Mouse (Mus musculus) intestine, embryonic 15.5 days (tissue): ENCODE measurements around the gene Cd72. TPM values are rescaled to one million over a fixed set of nuclear protein-coding genes. Genes with fewer than 3 reads are reported as not detected.

Experiments
- ATAC-seq: fragments of 200-750 bp; cut with Nextera tagmentation; 2 replicates; pipeline ENCODE4 v1.8.0; 2017; ENCODE audit warnings: moderate TSS enrichment, moderate library complexity
- H3K27ac ChIP-seq: fragments of 300-500 bp; sonication (generic); 2 replicates; pipeline ENCODE4 v1.5.1; 2015; ENCODE audit warnings: mild to moderate bottlenecking, inconsistent platforms
- H3K27me3 ChIP-seq: fragments of 300-500 bp; sonication (generic); replicated peaks from 2 replicates; pipeline ENCODE4 v1.6.1; 2015; ENCODE audit warnings: inconsistent platforms
- H3K36me3 ChIP-seq: fragments of 300-500 bp; sonication (generic); 2 replicates; pipeline ENCODE4 v1.6.1; 2015; ENCODE audit warnings: inconsistent platforms
- H3K4me1 ChIP-seq: fragments of 300-500 bp; sonication (generic); replicated peaks from 2 replicates; pipeline ENCODE4 v1.6.1; 2015; ENCODE audit warnings: inconsistent platforms
- H3K4me2 ChIP-seq: fragments of 300-500 bp; sonication (generic); replicated peaks from 2 replicates; pipeline ENCODE4 v1.6.1; 2015; ENCODE audit warnings: mild to moderate bottlenecking, inconsistent platforms
- H3K4me3 ChIP-seq: fragments of 300-500 bp; sonication (generic); replicated peaks from 2 replicates; pipeline ENCODE4 v1.5.1; 2015; ENCODE audit warnings: inconsistent platforms
- H3K9ac ChIP-seq: fragments of 300-500 bp; sonication (generic); 2 replicates; pipeline ENCODE4 v1.6.1; 2015; ENCODE audit warnings: inconsistent platforms
- H3K9me3 ChIP-seq: fragments of 300-500 bp; sonication (generic); 2 replicates; pipeline ENCODE4 v1.6.1; 2016; ENCODE audit warnings: inconsistent platforms
- WGBS: fragments of 180-500 bp; shearing (Covaris S2); methylation state at CpG from one replicate; pipeline ENCODE4 v1.1.7; 2015; 5-methylcytosine and 5-hydroxymethylcytosine counted together
- polyA plus RNA-seq: library from polyadenylated mRNA; unstranded; fragments of >200 nt; fragmentation: Nextera tagmentation; extraction: Ambion mirVana; gene quantifications from 2 replicates; pipeline ENCODE4 v1.2.1, GENCODE M21; 2015

Gene Cd72
- polyA plus RNA-seq, 1 experiment from 2014 or later, result 2.9 TPM

GRCm38 (mm10) chr4:43423267-43423934, 31.0 kb downstream of the Cd72 start:
- WGBS, result 88% methylated on average over 20 of the region's 20 CpGs
- no peak for ATAC-seq
- H3K4me3 ChIP-seq, result no peak overlapping the region
- peaks cover 44% of the 10 kb centered on the region for H3K36me3 ChIP-seq
- no peak overlapping the region for H3K4me2 ChIP-seq
- peaks cover 16% of the 10 kb centered on the region; the same call in 1 of the 2 replicates for H3K27me3 ChIP-seq
- no peak overlapping the region for H3K9ac ChIP-seq
- H3K9me3 ChIP-seq, result no peaks in the 10 kb centered on the region
- no peak overlapping the region for H3K27ac ChIP-seq
- peaks cover 18% of the 10 kb centered on the region for H3K4me1 ChIP-seq

DNA sequence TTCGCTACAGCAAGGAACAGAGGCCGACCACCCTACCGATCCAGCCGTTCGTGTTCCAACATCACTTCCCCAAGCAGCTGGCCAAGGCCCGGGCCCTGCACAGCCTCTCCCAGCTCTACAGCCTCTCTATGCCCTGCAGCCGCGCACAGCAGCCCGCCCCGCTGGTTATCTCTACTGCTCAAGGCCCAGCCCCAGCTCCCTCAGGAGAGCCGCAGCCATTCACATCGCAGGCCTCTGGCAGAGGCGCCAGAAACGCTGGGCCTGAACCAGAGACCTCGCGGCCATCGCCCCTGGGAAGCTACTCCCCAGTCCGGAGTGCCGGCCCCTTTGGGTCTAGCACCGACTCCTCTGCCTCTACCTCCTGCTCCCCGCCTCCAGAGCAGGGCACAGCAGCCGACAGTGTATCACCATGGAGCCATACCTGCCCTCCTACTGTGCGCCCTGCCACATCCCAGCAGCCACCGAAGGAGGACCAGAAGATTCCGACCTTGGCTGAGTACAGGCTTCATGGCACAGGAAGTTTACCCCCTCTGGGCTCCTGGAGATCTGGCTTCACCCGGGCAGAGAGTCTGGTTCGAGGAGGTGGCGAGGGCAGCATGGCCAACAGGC, 32.7 kb downstream of the Cd72 start:
- peaks cover 5% of the 10 kb centered on the region; the same call in 1 of the 2 replicates for H3K27me3 ChIP-seq
- H3K4me1 ChIP-seq, result peaks cover 18% of the 10 kb centered on the region; the same call in 1 of the 2 replicates
- H3K36me3 ChIP-seq, result peaks cover 47% of the 10 kb centered on the region
- WGBS, result 78% methylated on average over 28 of the region's 28 CpGs
- no peak overlapping the region for H3K4me3 ChIP-seq
- H3K9me3 ChIP-seq, result no peaks in the 10 kb centered on the region
- H3K9ac ChIP-seq, result no peak overlapping the region
- no peak overlapping the region for H3K27ac ChIP-seq
- H3K4me2 ChIP-seq, result no peak overlapping the region
- ATAC-seq, result no peak

DNA sequence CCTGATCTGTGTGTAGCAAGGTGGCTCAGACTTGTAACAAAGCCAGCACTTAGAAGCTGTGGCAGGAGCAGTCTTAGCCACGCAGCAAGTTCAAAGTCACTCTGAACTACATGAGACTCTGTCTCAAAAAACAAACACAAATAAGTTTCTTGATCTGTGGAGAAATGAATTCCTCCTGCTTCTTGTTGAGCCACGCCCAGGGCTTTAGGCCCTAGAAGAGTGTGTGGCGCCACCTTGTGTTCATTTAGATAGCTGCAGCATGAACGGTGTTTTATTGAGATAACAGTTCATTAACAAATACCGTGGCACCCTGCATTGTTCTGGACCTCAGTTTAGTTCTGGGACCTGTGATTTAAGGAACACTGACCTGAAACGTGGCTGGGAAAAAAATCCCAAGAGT, 34.1 kb downstream of the Cd72 start:
- 4% methylated on average over 6 of the region's 6 CpGs for WGBS

GRCm38 (mm10) chr4:43419801-43420281, 34.6 kb downstream of the Cd72 start:
- WGBS, result 67% methylated on average over 9 of the region's 9 CpGs

More for the DNA sequence above, 34.1 kb downstream of the Cd72 start:
- H3K4me2 ChIP-seq, result no peak overlapping the region
- H3K36me3 ChIP-seq, result peaks cover 52% of the 10 kb centered on the region
- no peak overlapping the region for H3K4me3 ChIP-seq
- H3K27me3 ChIP-seq, result no peaks in the 10 kb centered on the region; the same call in 1 of the 2 replicates
- H3K9ac ChIP-seq, result no peak overlapping the region
- peak; percentile 51 for ATAC-seq
- 0 out of 2 replicates have a peak, but pooled peaks cover 13% of the 10 kb centered on the region for H3K4me1 ChIP-seq
- no peaks in the 10 kb centered on the region for H3K9me3 ChIP-seq
- 0 out of 2 replicates have a peak overlapping the region, but pooled peaks have one; percentile 1 for H3K27ac ChIP-seq

DNA sequence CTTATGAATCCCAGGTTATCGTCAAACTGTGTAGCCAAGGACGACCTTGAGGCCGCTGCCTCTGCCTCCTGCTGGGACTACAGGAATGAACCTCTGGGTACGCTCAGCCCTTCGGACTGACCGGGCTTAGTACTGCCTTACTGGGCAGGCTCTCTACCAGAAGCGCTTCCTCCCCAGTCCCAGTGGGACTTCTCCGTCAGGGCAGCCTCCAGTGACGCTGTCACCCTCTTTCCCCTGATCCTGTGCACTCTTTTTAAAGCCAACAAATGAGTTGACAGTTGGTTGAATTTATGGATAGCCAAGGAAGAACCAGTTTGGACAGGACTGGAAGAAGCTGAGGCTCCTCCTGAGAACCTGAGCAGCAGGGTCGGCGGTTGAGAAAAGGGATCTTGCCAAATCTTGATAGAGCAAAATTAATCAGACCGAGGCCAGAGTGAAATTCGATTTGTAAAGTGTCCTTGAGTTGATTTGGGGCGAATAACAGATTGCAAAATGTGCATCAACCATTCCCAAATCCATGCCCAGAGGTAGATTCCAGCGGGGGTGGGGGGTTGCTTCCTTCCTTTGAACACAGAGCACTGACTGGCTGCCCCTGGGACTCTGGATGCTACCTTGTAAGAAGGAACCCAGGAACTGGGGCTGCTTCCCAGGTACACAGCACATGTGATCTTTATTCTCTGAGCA, 35.3 kb downstream of the Cd72 start:
- Histone ChIP-seq H3K27me3 (no peaks in the 10 kb centered on the region), H3K9ac (no peak overlapping the region), H3K9me3 (no peaks in the 10 kb centered on the region), H3K36me3 (peaks cover 48% of the 10 kb centered on the region), H3K4me2 (no peak overlapping the region), H3K4me3 (no peak overlapping the region), H3K4me1 (0 out of 2 replicates have a peak, but pooled peaks cover 13% of the 10 kb centered on the region), H3K27ac (no peak overlapping the region)
- WGBS, result 61% methylated on average over 15 of the region's 15 CpGs
- no peak for ATAC-seq

More at GRCm38 (mm10) chr4:43419801-43420281, 34.6 kb downstream of the Cd72 start:
- Histone ChIP-seq H3K9me3 (no peaks in the 10 kb centered on the region), H3K9ac (no peak overlapping the region), H3K27me3 (no peaks in the 10 kb centered on the region), H3K36me3 (peaks cover 53% of the 10 kb centered on the region), H3K4me3 (no peak overlapping the region), H3K27ac (0 out of 2 replicates have a peak overlapping the region, but pooled peaks have one; percentile 1), H3K4me2 (no peak overlapping the region), H3K4me1 (0 out of 2 replicates have a peak, but pooled peaks cover 13% of the 10 kb centered on the region)
- ATAC-seq, result peak; percentile 9; the same call in 1 of the 2 replicates

GRCm38 (mm10) chr4:43418450-43418849, 36.0 kb downstream of the Cd72 start:
- H3K9me3 ChIP-seq, result no peaks in the 10 kb centered on the region
- H3K27ac ChIP-seq, result no peak overlapping the region
- H3K4me2 ChIP-seq, result no peak overlapping the region
- H3K36me3 ChIP-seq, result peaks cover 42% of the 10 kb centered on the region
- H3K4me3 ChIP-seq, result no peak overlapping the region
- no peaks in the 10 kb centered on the region for H3K27me3 ChIP-seq
- 80% methylated on average over 4 of the region's 4 CpGs for WGBS
- ATAC-seq, result no peak
- H3K4me1 ChIP-seq, result 0 out of 2 replicates have a peak, but pooled peaks cover 13% of the 10 kb centered on the region
- H3K9ac ChIP-seq, result no peak overlapping the region

DNA sequence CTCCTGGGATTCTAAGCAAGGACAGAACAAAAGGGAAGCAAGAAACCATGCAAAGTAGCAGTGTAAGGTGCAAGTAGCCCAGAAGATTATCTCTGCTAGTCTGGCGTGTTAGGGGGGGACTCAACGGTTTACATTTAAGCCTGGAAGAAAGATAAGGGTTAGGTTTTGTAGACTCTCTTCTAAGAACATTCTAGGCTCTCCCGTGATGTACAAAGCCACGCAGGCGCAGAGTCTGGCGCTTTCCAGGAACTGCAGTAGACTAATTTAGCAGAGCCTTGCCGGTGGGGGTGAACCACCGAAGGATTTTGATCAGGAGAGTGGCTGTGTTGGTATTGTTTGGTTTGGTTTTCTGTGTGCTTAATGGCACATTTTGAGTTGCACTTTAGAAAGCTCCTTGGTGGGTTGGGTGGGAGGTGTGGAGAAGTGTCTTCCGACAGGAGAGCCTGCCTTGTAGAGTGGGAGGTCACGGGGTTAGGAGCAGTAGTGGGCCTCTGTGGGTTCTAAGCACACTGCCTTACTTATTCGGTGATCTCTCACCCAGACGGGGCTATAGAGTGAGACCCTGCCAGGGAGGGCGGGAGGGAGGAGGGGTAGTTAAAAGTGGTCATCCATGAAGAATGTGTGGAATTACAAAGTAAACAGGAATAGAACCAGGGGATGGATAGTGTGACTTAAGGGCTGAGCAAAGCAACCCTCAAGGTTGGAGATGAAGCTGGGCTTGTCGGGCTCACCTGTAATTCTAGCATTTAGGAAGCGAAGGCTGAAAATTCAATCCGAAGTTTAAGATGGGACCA, 37.0 kb downstream of the Cd72 start:
- ATAC-seq, result no peak
- Histone ChIP-seq H3K9ac (no peak overlapping the region), H3K9me3 (no peaks in the 10 kb centered on the region), H3K4me1 (0 out of 2 replicates have a peak, but pooled peaks cover 13% of the 10 kb centered on the region), H3K36me3 (peaks cover 33% of the 10 kb centered on the region), H3K4me2 (no peak overlapping the region), H3K27ac (no peak overlapping the region), H3K27me3 (no peaks in the 10 kb centered on the region), H3K4me3 (no peak overlapping the region)
- 62% methylated on average over 16 of the region's 16 CpGs for WGBS

GRCm38 (mm10) chr4:43416071-43416490, 38.3 kb downstream of the Cd72 start:
- H3K9ac ChIP-seq, result no peak overlapping the region
- no peak for ATAC-seq
- no peaks in the 10 kb centered on the region for H3K27me3 ChIP-seq
- no peak overlapping the region for H3K4me2 ChIP-seq
- H3K36me3 ChIP-seq, result peaks cover 19% of the 10 kb centered on the region; the same call in 1 of the 2 replicates
- 97% methylated on average over 22 of the region's 22 CpGs for WGBS
- H3K4me1 ChIP-seq, result 0 out of 2 replicates have a peak, but pooled peaks cover 16% of the 10 kb centered on the region
- no peak overlapping the region for H3K27ac ChIP-seq
- no peaks in the 10 kb centered on the region for H3K9me3 ChIP-seq
- H3K4me3 ChIP-seq, result no peak overlapping the region

- Histone ChIP-seq H3K27ac (no peak overlapping the region), H3K27me3 (no peaks in the 10 kb centered on the region), H3K4me3 (no peak overlapping the region), H3K9ac (no peak overlapping the region), H3K36me3 (peaks cover 19% of the 10 kb centered on the region; the same call in 1 of the 2 replicates), H3K4me1 (0 out of 2 replicates have a peak, but pooled peaks cover 16% of the 10 kb centered on the region), H3K4me2 (no peak overlapping the region), H3K9me3 (no peaks in the 10 kb centered on the region)
- 92% methylated on average over 29 of the region's 29 CpGs for WGBS
- no peak for ATAC-seq
Observed at GRCm38 (mm10) chr4:43415221-43416070, 39.0 kb downstream of the Cd72 start.

- Histone ChIP-seq H3K4me2 (no peak overlapping the region), H3K4me1 (0 out of 2 replicates have a peak, but pooled peaks cover 11% of the 10 kb centered on the region), H3K4me3 (no peak overlapping the region), H3K36me3 (peaks cover 19% of the 10 kb centered on the region; the same call in 1 of the 2 replicates), H3K27ac (no peak overlapping the region), H3K9me3 (no peaks in the 10 kb centered on the region), H3K9ac (no peak overlapping the region), H3K27me3 (no peaks in the 10 kb centered on the region)
- WGBS, result 88% methylated on average over 14 of the region's 14 CpGs
- ATAC-seq, result no peak
Observed at GRCm38 (mm10) chr4:43414761-43415160, 39.7 kb downstream of the Cd72 start.
